Mouse (Mus musculus) spleen, adult 2 months (tissue): ENCODE measurements around the gene Arhgap31.

Experiments used
- CTCF ChIP-seq: fragments of 200-500 bp; IDR thresholded peaks from 2 replicates; pipeline ENCODE4 v1.5.1; 2011; ENCODE audit warnings: mild to moderate bottlenecking, inconsistent platforms; ENCODE audit not compliant: insufficient read depth, insufficient read length, insufficient replicate concordance; ENCODE audit errors: extremely low read depth
- POLR2A ChIP-seq: fragments of 200-500 bp; IDR thresholded peaks from 2 replicates; pipeline ENCODE4 v1.6.1; 2011; ENCODE audit warnings: low read depth, low read length, inconsistent platforms

DNA sequence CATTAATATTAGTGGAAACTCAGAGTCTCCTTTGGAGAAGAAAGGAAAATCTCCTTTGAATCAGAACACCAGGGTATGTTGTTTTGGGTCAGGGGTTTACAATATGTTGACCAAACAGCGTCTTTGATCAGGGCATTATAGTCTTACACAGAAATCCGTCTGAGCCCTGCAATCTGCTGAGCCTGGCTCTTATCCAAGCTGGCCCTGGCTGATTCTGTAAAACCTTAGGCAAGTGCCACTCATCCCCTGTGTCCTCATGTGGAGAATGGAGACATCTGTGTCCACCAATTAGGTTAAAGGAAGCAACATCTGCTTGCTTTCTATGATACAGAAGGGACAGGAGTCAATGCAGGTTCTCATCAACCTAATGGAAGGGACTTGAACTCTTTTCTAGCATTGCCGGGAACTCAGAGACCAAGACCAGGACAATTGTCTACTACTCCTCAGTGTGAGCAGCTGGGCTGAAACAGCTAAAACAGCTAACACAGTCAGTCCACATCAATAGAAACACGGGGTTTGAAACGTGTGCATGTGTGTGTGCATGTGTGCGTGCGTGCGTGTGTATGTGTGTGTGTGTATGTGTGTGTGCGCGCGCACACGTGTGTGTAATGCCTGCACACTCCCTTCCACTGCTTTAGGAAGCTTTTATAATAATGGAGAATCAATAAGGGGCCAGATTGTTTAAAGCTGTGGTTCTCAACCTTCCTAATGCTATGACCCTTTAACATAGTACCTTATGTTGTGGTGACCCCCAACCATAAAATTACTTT is 42.3 kb downstream of the Arhgap31 start:
- no peak for TF ChIP-seq CTCF
- TF ChIP-seq POLR2A: no peak
